Mouse (Mus musculus) CD8-positive naive resting alpha-beta T cell, adult 2 months (primary cell): ENCODE measurements around the gene Notum.

ENCODE experiments used
- DNase-seq, 2 experiments: peaks; one replicate each; pipeline ENCODE4 v3.0.0; 2022; ENCODE audit warnings: low read depth in 2 of 2, low spot score in 2 of 2

Notum gene

DNA sequence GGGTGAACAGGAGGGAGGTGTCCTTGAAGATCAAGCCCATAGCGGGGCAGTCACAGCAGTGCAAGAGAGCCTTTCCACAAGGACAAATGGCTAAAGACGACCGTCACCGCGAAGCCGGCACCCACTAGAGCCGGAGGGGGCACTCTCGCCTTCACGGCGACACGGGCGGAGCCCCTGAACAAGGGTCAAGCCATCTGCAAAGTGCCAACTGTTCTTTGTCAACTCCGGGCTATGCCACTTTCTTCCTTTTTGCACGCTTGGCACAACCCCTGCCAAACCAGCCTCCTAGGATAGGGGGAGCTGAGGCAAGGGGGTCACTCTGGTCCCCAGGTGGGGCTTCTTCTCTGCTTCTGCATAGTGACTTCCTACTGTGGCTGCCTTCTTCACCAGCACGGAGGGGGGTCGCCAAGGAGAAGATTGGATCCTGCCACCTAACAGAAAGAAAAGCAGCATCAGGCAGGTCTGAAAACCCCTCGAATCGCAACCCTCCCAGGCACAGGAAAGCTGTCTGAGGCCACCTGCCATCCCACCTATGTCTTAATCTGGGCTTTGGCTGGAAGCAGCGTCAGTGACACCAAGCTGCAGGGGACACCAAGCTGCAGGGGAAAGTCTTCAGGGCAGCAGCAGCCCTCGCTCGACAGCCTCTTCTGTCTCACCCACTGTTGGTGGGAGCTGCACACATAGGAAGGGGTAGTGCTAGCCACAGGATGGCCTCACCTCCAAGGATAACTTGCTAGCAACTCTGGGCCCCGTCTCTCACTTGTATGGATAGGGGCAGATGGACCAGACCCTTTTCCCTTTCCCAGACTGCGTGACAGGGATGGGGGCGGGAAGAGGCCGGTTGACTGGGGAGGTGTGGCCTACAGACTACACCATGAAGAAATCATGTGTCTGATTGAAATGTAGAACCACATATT is 42.1 kb downstream of the Notum start:
- no peak for DNase-seq

DNA sequence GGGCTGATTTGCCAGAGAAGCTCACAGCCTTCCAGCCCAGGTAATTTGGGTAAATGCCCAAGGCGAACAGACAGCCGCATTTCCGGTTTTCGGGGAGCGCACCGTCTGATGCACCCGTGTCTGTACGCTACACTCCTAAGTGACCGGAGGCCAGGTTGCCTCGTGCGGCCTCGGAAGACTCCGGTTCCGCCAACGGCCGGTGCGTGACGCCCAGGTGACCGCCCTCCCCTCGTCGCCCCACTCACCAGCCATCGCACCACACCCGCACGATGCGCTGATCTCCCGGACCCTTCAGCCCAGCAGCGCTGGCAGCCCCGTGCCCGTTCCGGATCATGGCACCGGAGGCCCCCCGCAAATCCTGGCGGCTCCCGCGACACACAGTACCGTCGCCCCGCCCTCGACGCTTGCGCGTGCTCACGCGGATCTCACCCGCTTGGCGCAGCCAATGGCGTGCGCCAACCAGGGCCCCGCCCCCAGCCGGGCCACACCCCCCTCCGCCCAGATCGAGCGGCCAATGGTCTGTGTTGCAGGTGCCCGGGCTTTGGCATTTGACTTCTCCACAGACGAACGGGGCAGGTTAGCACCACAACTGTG is 43.4 kb downstream of the Notum start, which contains the start of gene Pcyt2:
TSS of gene Pcyt2 (minus strand) at position 418 of the 594 bp plus-strand sequence.
- DNase-seq = peak; percentile 83 to 86

DNA sequence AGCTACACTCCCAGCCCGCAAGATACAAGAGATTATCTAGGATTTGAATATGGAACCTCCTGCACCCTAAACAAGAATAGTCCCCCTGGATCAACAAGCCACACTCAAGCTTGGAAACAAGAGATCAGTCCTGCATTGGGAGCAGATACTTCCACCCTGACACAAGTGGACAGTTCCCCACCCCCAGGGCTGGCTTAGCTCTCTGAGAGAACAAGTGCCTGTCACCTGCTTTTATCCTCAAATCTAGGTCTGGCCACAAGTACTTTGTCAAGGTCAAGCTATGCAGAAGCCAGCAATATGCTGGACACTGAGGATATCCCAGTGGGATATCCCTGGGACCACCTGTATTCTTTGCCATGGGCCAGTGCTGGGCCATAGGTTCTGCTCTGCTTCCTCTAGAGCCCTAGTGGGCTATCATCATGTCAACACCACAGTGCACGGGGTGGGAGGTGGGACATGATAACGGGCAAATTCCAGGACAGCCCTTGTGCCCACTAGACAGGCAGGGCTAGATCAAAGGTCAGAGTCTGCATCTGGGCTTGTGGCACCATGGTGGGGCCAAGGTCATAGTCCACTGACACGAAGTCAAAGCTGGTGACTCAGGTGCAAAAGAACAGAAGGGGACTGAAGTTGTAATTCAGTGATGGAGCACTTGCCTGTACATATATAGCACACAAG is 44.2 kb downstream of the Notum start:
- no peak for DNase-seq

DNA sequence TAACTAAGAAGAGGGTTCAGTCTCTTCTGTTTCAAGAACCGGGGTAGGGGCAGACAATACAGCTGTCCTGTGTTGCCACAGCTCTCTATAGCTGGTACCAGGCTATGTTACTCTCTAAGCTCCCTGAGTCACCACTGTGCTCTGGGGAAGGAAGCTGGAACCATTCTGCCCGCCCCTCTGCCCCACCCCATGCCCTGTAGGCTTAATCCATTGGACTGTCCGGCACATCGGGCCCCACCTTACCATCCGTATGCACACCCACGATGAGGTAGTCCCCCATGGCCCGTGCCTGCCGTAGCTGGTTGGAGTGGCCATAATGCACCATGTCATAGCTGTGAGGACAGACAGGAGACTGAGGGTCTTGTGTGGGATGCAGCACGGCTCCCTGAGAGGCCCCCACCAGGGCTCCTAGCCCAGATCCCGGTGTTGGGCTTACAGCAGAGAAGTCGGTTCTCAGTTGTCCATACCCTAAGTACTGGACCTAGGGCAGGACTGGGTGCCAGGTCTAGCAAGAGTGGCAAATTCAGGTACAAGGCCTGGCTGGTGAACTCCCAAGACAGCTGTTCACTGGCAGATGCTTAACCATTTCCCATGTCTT is 45.3 kb downstream of the Notum start:
- DNase-seq = no peak

DNA sequence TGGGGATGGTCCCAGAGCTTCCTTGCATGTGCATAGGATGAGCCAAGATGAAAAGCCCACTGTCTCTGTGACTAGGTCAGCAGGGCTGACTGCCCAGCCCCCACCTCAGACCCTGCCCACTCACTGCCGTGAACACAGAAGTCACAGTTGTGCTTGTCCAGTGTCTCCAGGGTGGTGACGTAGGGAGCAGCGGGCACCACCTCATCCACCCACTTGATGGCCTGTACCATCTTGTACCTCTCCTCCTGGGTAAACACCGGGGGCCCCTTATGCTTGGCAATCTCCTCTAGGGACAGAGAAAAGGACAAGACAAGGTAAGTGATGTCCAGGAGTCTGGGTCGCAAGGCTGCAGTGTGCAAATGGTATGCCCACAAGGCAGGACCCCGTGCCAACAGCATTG is 45.8 kb downstream of the Notum start:
- no peak for DNase-seq

DNA sequence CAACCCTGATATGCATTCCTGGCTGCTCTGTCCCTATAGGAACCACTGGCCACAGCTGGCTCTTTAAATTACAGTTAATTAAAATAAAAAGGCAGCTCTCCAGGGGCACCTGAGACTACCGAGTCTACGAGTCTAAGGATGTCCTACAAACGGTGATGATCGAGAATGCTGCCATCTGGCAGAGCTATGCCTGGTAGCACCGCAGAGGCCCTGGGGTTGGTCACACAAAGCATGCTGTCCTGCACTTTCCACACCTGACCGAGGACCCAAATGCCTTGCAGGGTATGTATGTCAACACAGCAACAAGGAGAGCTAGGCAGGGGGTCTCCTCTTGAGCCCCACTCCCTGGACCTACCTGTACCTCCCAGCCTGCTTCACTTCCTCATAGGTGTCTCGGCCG is 47.0 kb downstream of the Notum start:
- no peak for DNase-seq

DNA sequence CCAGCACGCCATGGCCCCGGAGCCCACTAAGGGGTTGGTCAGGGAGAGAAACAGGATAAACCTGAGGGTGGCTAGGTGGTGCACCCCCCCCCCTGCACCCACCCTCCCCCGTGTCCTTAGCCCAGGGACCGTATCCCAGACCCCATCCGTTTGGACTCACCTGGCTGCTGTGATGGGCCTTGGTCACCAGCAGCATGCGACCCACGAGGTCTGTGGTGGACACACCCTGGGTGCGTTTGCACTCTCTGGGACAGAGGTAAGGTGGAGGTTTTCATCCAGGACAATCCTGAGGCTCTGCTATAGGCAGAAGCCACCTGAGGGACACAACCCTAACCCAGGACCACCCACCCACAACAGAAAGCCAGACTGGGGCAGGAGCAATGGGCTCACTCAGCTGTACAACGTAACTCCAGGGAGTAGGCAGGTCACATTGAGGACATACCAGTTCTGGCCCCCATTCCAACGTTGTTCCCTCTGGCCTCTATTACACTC is 47.4 kb downstream of the Notum start:
- DNase-seq = no peak

DNA sequence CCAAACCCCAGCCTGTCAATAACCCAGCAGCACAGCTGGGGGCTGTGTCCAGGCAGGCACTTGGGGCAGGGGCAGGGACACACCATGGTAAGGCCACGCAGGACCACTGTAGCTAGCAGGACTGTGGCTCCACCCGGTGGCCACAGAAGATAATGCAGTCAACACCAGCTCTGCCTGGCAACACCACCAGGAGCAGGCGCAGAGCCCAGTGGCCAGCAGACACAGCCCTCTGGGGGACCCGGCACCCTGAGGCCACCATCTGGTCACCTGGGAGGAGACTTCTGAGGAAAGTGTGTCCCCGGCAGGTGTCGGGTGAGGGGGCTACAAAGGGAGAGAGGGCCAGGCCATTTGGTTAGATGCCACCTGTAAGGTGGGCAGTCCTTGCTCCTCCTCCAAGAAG is 48.2 kb downstream of the Notum start:
- peak; percentile 75 to 79 for DNase-seq

DNA sequence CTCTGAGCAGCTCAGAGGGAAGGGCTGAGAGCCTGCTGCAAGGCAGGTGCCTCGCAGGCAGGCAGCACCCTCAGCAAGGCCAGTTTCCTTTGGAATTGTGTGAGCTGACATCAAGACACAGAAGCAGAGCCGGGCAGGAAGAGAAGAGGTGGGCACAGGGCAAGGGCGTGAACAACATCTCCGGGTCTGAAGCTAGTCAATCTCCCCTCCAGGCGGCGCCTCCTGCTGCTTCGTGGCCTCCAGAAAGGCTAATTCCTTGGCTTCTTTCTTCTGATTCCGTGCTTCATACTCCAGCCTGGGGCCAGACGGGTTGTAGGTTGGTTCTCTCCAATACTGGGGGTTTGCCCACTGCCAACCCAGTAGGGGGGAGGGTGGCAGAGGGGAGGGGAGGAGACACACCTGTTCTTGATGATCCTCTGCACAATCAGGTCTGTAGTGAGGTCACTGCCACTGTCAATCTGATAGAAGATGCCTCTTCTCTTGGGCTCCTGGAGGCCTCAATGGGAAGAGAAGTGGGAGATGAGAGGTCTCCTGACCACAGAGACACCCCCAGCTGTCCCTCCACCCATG is 50.4 kb downstream of the Notum start:
- DNase-seq = no peak

DNA sequence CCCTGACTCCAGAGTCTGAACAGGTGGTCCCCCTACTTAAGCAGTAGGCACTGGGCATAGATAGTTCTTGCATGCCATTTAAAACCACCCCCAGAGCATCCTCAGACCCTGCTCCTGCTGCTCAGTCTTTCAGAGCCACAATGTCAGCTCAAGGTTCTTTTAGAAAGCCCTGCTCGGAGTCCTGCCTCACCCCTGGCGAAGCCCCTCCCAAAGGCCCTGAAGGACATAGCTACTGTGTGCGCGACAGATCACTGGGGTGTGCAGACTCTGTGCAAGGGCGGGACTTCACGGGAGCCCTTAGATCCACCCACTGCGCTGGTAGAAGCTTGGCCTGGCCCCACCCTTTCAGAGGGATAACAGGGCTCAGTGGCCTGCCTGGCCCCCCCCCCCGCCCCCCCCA is 51.7 kb downstream of the Notum start:
- DNase-seq = no peak

DNA sequence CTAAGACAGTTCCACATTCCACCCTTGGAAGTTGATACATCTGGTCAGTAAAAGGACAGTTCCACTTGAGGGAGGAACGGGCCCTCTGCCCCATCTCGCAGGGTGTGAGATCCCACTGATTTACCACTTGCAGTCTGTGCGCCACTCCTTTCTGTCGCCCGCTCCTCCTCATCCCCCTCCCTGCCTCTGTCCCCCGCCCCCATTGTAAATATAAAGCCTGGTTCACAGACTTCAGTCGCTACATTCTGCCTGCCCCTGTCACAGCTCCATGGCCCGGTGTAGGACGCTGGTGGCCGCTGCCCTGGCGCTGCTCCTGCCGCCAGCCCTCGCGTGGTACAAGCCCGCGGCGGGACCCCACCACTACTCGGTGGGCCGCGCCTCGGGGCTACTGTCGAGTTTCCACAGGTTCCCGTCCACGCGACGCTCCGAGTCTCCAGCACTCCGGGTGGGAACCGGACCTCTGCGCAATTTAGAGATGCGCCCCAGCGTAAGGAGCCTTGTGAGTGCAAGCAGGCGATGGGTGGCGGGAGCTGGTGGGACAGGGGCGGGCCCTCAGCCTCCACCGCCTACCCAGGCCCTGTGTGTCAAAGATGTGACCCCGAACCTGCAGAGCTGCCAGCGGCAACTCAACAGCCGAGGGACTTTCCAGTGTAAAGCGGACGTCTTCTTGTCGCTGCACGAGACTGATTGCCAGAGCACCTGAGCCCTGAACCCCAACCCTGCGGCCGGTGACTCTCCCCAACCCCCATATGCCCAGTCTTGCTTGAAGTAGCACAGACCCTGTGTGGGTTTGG is 52.5 kb downstream of the Notum start, which contains the start of gene Npb:
TSS of gene Npb (plus strand) at position 237 of the 794 bp plus-strand sequence.
- DNase-seq = no peak

DNA sequence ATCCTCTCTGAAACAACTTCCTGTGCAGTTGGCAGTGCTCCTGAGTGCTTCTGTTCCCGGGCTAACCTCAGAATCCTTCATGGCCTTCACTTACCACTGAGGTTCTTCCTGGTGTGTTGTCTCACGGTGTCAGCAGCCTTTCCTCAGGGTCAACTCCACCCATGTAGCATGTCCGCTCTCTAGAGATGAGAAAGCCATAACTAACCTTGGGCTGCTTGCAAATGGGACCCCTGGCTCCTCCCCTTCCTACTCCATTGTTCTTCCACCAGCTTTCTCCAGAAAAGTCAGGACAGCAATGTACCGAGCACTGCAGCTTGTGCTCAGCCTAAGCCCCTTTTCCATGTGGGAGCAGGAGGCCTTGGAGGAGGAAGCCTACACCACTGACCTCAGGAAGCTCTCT is 54.2 kb downstream of the Notum start:
- no peak for DNase-seq

DNA sequence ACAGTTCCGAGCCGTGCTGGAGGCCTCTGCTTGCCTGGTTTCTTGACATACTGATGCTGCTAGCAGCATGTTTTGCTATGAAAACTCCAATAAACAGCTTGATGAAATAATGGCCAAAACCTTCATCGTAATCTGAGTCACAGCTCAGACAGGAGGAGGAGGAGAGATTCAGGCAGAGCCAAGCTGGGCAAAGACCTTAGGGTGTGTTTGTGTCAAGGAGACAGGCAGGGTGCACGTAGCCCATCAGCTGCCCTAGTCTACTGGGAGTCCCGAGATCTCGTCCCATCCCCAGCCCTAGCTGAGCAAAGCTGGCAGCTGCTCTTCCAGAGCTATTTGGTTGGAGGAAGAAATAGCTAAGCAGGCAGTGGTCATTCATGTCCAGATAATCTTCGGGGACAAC is 55.3 kb downstream of the Notum start:
- no peak for DNase-seq
